Mouse (Mus musculus): Measurements from ENCODE around the gene C1ql1. TPM values are rescaled to one million over a fixed set of nuclear protein-coding genes. Genes with fewer than 3 reads are reported as not detected.

C1ql1 gene
- polyA plus RNA-seq (2016; fragmentation: Nextera tagmentation; extraction: Ambion mirVana), result 0.20 and 0.40 TPM in 2 replicates

- peak; percentile 91 for DNase-seq (ENCODE audit: low spot score)
- 1% methylated on average over 87 of the region's 87 CpGs for WGBS
- peak within 1 kb of the TSS; percentile 50 for H3K4me3 ChIP-seq
- no peaks in the 10 kb centered on the region for H3K9me3 ChIP-seq (replicated peaks)
- H3K27me3 ChIP-seq (ENCODE audit: low read depth, poor library complexity, severe bottlenecking), result peaks cover 100% of the 10 kb centered on the region
- H3K27ac ChIP-seq, result peak within 1 kb of the TSS; percentile 79
- peaks cover 42% of the 10 kb centered on the region for H3K4me1 ChIP-seq
- H3K36me3 ChIP-seq, result no peaks in the 10 kb centered on the region
Measured at GRCm38 (mm10) chr11:102946265-102946991, at the start of gene C1ql1. Gene C1ql1, minus strand, starts transcription at chr11:102946688.

GRCm38 (mm10) chr11:102994952-102995351 lies 48.5 kb upstream of the C1ql1 start:
- Histone ChIP-seq H3K36me3 (peaks cover 67% of the 10 kb centered on the region), H3K9me3 (replicated peaks) (no peaks in the 10 kb centered on the region), H3K27me3 (ENCODE audit: low read depth, poor library complexity, severe bottlenecking) (peaks cover 27% of the 10 kb centered on the region), H3K27ac (no peak overlapping the region), H3K4me1 (peaks cover 30% of the 10 kb centered on the region), H3K4me3 (no peak overlapping the region)
- no peak for DNase-seq (ENCODE audit: low spot score)
- 95% methylated on average over 18 of the region's 18 CpGs for WGBS

- DNase-seq (ENCODE audit: low spot score), result peak; percentile 47
- Histone ChIP-seq H3K4me3 (no peak overlapping the region), H3K27me3 (ENCODE audit: low read depth, poor library complexity, severe bottlenecking) (peaks cover 42% of the 10 kb centered on the region), H3K36me3 (peaks cover 52% of the 10 kb centered on the region), H3K9me3 (replicated peaks) (no peaks in the 10 kb centered on the region), H3K27ac (peak overlapping the region; percentile 16; the same call in 1 of the 2 replicates), H3K4me1 (peaks cover 35% of the 10 kb centered on the region)
- 57% methylated on average over 17 of the region's 17 CpGs for WGBS
Measured at GRCm38 (mm10) chr11:102993420-102994029, 47.0 kb upstream of the C1ql1 start.

- 8% methylated on average over 5 of the region's 5 CpGs for WGBS
- H3K27me3 ChIP-seq (ENCODE audit: low read depth, poor library complexity, severe bottlenecking), result peaks cover 48% of the 10 kb centered on the region
- H3K4me3 ChIP-seq, result no peak overlapping the region
- peaks cover 47% of the 10 kb centered on the region for H3K36me3 ChIP-seq
- DNase-seq (ENCODE audit: low spot score), result peak; percentile 91
- no peaks in the 10 kb centered on the region for H3K9me3 ChIP-seq (replicated peaks)
- 0 out of 2 replicates have a peak overlapping the region, but pooled peaks have one; percentile 16 for H3K27ac ChIP-seq
- peaks cover 35% of the 10 kb centered on the region for H3K4me1 ChIP-seq
Measured at GRCm38 (mm10) chr11:102992940-102993339, 46.5 kb upstream of the C1ql1 start.

- DNase-seq (ENCODE audit: low spot score), result peak; percentile 57
- Histone ChIP-seq H3K9me3 (replicated peaks) (no peaks in the 10 kb centered on the region), H3K4me3 (peak overlapping the region; percentile 40), H3K36me3 (peaks cover 34% of the 10 kb centered on the region), H3K4me1 (peaks cover 35% of the 10 kb centered on the region), H3K27me3 (ENCODE audit: low read depth, poor library complexity, severe bottlenecking) (peaks cover 56% of the 10 kb centered on the region), H3K27ac (peak overlapping the region; percentile 56)
- WGBS, result 1% methylated on average over 16 of the region's 16 CpGs
Measured at GRCm38 (mm10) chr11:102991681-102992080, 45.2 kb upstream of the C1ql1 start.

- WGBS, result 2% methylated on average over 29 of the region's 29 CpGs
- peak overlapping the region; percentile 52 for H3K4me3 ChIP-seq
- peaks cover 35% of the 10 kb centered on the region for H3K4me1 ChIP-seq
- H3K27me3 ChIP-seq (ENCODE audit: low read depth, poor library complexity, severe bottlenecking), result peaks cover 56% of the 10 kb centered on the region
- H3K9me3 ChIP-seq (replicated peaks), result no peaks in the 10 kb centered on the region
- DNase-seq (ENCODE audit: low spot score), result peak; percentile 59
- peaks cover 19% of the 10 kb centered on the region for H3K36me3 ChIP-seq
- H3K27ac ChIP-seq, result peak overlapping the region; percentile 66
Measured at GRCm38 (mm10) chr11:102990152-102990663, 43.7 kb upstream of the C1ql1 start.

GRCm38 (mm10) chr11:102989641-102990151 lies 43.2 kb upstream of the C1ql1 start:
- Histone ChIP-seq H3K4me1 (peaks cover 35% of the 10 kb centered on the region), H3K36me3 (peaks cover 14% of the 10 kb centered on the region), H3K4me3 (peak overlapping the region; percentile 52), H3K27me3 (ENCODE audit: low read depth, poor library complexity, severe bottlenecking) (peaks cover 56% of the 10 kb centered on the region), H3K27ac (peak overlapping the region; percentile 66), H3K9me3 (replicated peaks) (no peaks in the 10 kb centered on the region)
- 5% methylated on average over 28 of the region's 28 CpGs for WGBS
- DNase-seq (ENCODE audit: low spot score), result no peak

GRCm38 (mm10) chr11:102985160-102985559 lies 38.7 kb upstream of the C1ql1 start:
- Histone ChIP-seq H3K4me3 (no peak overlapping the region), H3K27ac (no peak overlapping the region), H3K36me3 (no peaks in the 10 kb centered on the region), H3K9me3 (replicated peaks) (no peaks in the 10 kb centered on the region), H3K4me1 (peaks cover 15% of the 10 kb centered on the region), H3K27me3 (ENCODE audit: low read depth, poor library complexity, severe bottlenecking) (peaks cover 31% of the 10 kb centered on the region)
- 59% methylated on average over 6 of the region's 6 CpGs for WGBS
- no peak for DNase-seq (ENCODE audit: low spot score)

- 74% methylated on average over 4 of the region's 4 CpGs for WGBS
- Histone ChIP-seq H3K36me3 (no peaks in the 10 kb centered on the region), H3K4me3 (no peak overlapping the region), H3K9me3 (replicated peaks) (no peaks in the 10 kb centered on the region), H3K27ac (no peak overlapping the region), H3K4me1 (peaks cover 10% of the 10 kb centered on the region), H3K27me3 (ENCODE audit: low read depth, poor library complexity, severe bottlenecking) (peaks cover 25% of the 10 kb centered on the region)
- DNase-seq (ENCODE audit: low spot score), result no peak
Measured at GRCm38 (mm10) chr11:102984615-102985014, 38.1 kb upstream of the C1ql1 start.

GRCm38 (mm10) chr11:102984086-102984485 lies 37.6 kb upstream of the C1ql1 start:
- DNase-seq (ENCODE audit: low spot score), result no peak
- no peak overlapping the region for H3K4me3 ChIP-seq
- no peak overlapping the region for H3K27ac ChIP-seq
- peaks cover 20% of the 10 kb centered on the region for H3K27me3 ChIP-seq (ENCODE audit: low read depth, poor library complexity, severe bottlenecking)
- H3K9me3 ChIP-seq (replicated peaks), result no peaks in the 10 kb centered on the region
- H3K36me3 ChIP-seq, result no peaks in the 10 kb centered on the region
- WGBS, result 95% methylated on average over 9 of the region's 9 CpGs
- H3K4me1 ChIP-seq, result peaks cover 8% of the 10 kb centered on the region; the same call in 1 of the 2 replicates

GRCm38 (mm10) chr11:102981151-102981890 lies 34.8 kb upstream of the C1ql1 start:
- no peaks in the 10 kb centered on the region for H3K36me3 ChIP-seq
- no peaks in the 10 kb centered on the region; the same call in 1 of the 2 replicates for H3K27me3 ChIP-seq (ENCODE audit: low read depth, poor library complexity, severe bottlenecking)
- H3K4me3 ChIP-seq, result no peak overlapping the region
- DNase-seq (ENCODE audit: low spot score), result no peak
- 67% methylated on average over 10 of the region's 10 CpGs for WGBS
- H3K27ac ChIP-seq, result no peak overlapping the region
- no peaks in the 10 kb centered on the region for H3K9me3 ChIP-seq (replicated peaks)
- H3K4me1 ChIP-seq, result peaks cover 15% of the 10 kb centered on the region

GRCm38 (mm10) chr11:102978052-102978666 lies 31.7 kb upstream of the C1ql1 start:
- WGBS, result 65% methylated on average over 6 of the region's 6 CpGs
- H3K36me3 ChIP-seq, result no peaks in the 10 kb centered on the region
- no peak overlapping the region for H3K27ac ChIP-seq
- no peaks in the 10 kb centered on the region; the same call in 1 of the 2 replicates for H3K27me3 ChIP-seq (ENCODE audit: low read depth, poor library complexity, severe bottlenecking)
- H3K9me3 ChIP-seq (replicated peaks), result no peaks in the 10 kb centered on the region
- DNase-seq (ENCODE audit: low spot score), result no peak
- H3K4me3 ChIP-seq, result no peak overlapping the region
- peaks cover 14% of the 10 kb centered on the region for H3K4me1 ChIP-seq
